Comparison of ENCODE assay signal across 10 mouse cellular contexts in genomic region chr10:84985956-84986355, GRCm38 (mm10).
DNase-seq lines count a peak whose midpoint lies in the region; ATAC-seq and TF ChIP-seq lines count a peak whose summit lies in the region.
"Had no signal": no experiment of that assay in that cellular context is flagged by ENCODE, and none has a peak within 500 bp of the region (broad histone marks: within the 10 kb centered on the region; RNA-seq: fewer than 3 reads in every experiment).

No protein-coding gene starts in this region.

- H3K36me3 ChIP-seq in forebrain, postnatal 0 days (ENCODE audit: insufficient read depth): peaks cover 37% of the 10 kb centered on the region
- peaks cover 39% of the 10 kb centered on the region for H3K36me3 ChIP-seq in forebrain, embryonic 12.5 days (replicated peaks)
- peaks cover 53% of the 10 kb centered on the region for H3K36me3 ChIP-seq in hindbrain, embryonic 13.5 days

- H3K9ac ChIP-seq in forebrain, postnatal 0 days: no peak overlapping the region
- no peak overlapping the region for H3K9ac ChIP-seq in forebrain, embryonic 12.5 days
- no peak overlapping the region for H3K9ac ChIP-seq in hindbrain, embryonic 13.5 days
- H3K9ac ChIP-seq: hindbrain, embryonic 15.5 days had no signal

- peak; percentile 75 for TF ChIP-seq CTCF in forebrain, postnatal 0 days (IDR thresholded peaks at IDR 0.05; ENCODE audit: low read depth)

- H3K4me2 ChIP-seq in forebrain, postnatal 0 days (ENCODE audit: low read depth): no peak overlapping the region
- H3K4me2 ChIP-seq in forebrain, embryonic 12.5 days: no peak overlapping the region
- H3K4me2 ChIP-seq in hindbrain, embryonic 13.5 days: no peak overlapping the region
- H3K4me2 ChIP-seq: hindbrain, embryonic 15.5 days had no signal

- H3K9me3 ChIP-seq in forebrain, postnatal 0 days (ENCODE audit: low read length): no peaks in the 10 kb centered on the region
- no peaks in the 10 kb centered on the region for H3K9me3 ChIP-seq in forebrain, embryonic 12.5 days
- no peaks in the 10 kb centered on the region for H3K9me3 ChIP-seq in hindbrain, embryonic 13.5 days
- H3K9me3 ChIP-seq: hindbrain, embryonic 15.5 days had no signal

- no peak overlapping the region for H3K27ac ChIP-seq in forebrain, postnatal 0 days (ENCODE audit: low read depth, low read length)
- H3K27ac ChIP-seq in forebrain, embryonic 12.5 days: no peak overlapping the region
- H3K27ac ChIP-seq in hindbrain, embryonic 13.5 days: no peak overlapping the region
- H3K27ac ChIP-seq: hindbrain, embryonic 15.5 days had no signal

- peak; percentile 76 for ATAC-seq in forebrain, postnatal 0 days
- no peak for ATAC-seq in forebrain, embryonic 12.5 days (ENCODE audit: low FRiP score)
- no peak for ATAC-seq in hindbrain, embryonic 13.5 days (ENCODE audit: low FRiP score)

- peak; percentile 63 for DNase-seq in forebrain, postnatal 0 days
- peak; percentile 49 for DNase-seq in ovary, postnatal 36 days (ENCODE audit: low spot score)
- no peak for DNase-seq in ovary, adult 18-20 months (ENCODE audit: low spot score)
- DNase-seq in embryo, embryonic 10.5 days (ENCODE audit: low spot score): peak; percentile 35
- peak; percentile 82 to 85 for DNase-seq in kidney, postnatal 4 days
- DNase-seq in retina, postnatal 1 day: peak; percentile 29

- WGBS in forebrain, postnatal 0 days: 55% methylated on average over 9 of the region's 9 CpGs
- 71% methylated on average over 9 of the region's 9 CpGs for WGBS in forebrain, embryonic 12.5 days
- WGBS in hindbrain, embryonic 13.5 days: 65% methylated on average over 9 of the region's 9 CpGs

- H3K4me3 ChIP-seq in forebrain, postnatal 0 days (ENCODE audit: low read depth, low read length): no peak overlapping the region
- H3K4me3 ChIP-seq in forebrain, embryonic 12.5 days (replicated peaks): no peak overlapping the region
- no peak overlapping the region for H3K4me3 ChIP-seq in hindbrain, embryonic 13.5 days
- H3K4me3 ChIP-seq: hindbrain, embryonic 15.5 days; myocyte had no signal

- H3K4me1 ChIP-seq in forebrain, postnatal 0 days (ENCODE audit: insufficient read depth): no peaks in the 10 kb centered on the region
- H3K4me1 ChIP-seq in forebrain, embryonic 12.5 days: no peaks in the 10 kb centered on the region
- no peaks in the 10 kb centered on the region; the same call in 1 of the 2 replicates for H3K4me1 ChIP-seq in hindbrain, embryonic 13.5 days (replicated peaks)

- no peaks in the 10 kb centered on the region for H3K27me3 ChIP-seq in forebrain, postnatal 0 days (ENCODE audit: insufficient read depth, low read length)
- no peaks in the 10 kb centered on the region for H3K27me3 ChIP-seq in forebrain, embryonic 12.5 days
- no peaks in the 10 kb centered on the region for H3K27me3 ChIP-seq in hindbrain, embryonic 13.5 days
- H3K27me3 ChIP-seq: hindbrain, embryonic 15.5 days had no signal
